ENCODE assay signal across 7 mouse cellular contexts in genomic region chr5:112342463-112343204, GRCm38 (mm10). TPM values are rescaled to one million over a fixed set of nuclear protein-coding genes. Genes with fewer than 3 reads are reported as not detected.
DNase-seq lines count a peak whose midpoint lies in the region; ATAC-seq and TF ChIP-seq lines count a peak whose summit lies in the region.

Srrd (minus strand) TSS chr5:112343040.
Hps4 (plus strand) TSS chr5:112343083.

- peak; percentile 92 for DNase-seq in adrenal gland, postnatal 14 days
- DNase-seq in embryonic facial prominence, embryonic 11.5 days (ENCODE audit: low spot score), result peak; percentile 87
- peak; percentile 97 for DNase-seq in heart, adult 11 months
- DNase-seq in kidney, adult 18-20 months, result peak; percentile 88
- DNase-seq in limb, embryonic 11.5 days (ENCODE audit: low spot score), result peak; percentile 92

- peaks cover 2% of the 10 kb centered on the region for H3K36me3 ChIP-seq in embryonic facial prominence, embryonic 11.5 days (replicated peaks; ENCODE audit: control insufficient read depth, insufficient read depth, low read depth, low read length)
- H3K36me3 ChIP-seq in limb, embryonic 11.5 days (ENCODE audit: control insufficient read depth, insufficient read depth, low read length), result peaks cover 5% of the 10 kb centered on the region
- peaks cover 35% of the 10 kb centered on the region for H3K36me3 ChIP-seq in midbrain, embryonic 13.5 days
- H3K36me3 ChIP-seq in small intestine, adult 2 months (ENCODE audit: control insufficient read depth, insufficient read depth, low read length), result peaks cover 20% of the 10 kb centered on the region

- 2% methylated on average over 57 of the region's 64 CpGs for WGBS in embryonic facial prominence, embryonic 11.5 days
- 2% methylated on average over 64 of the region's 64 CpGs for WGBS in limb, embryonic 11.5 days
- 2% methylated on average over 51 of the region's 64 CpGs for WGBS in midbrain, embryonic 13.5 days
- 1% methylated on average over 64 of the region's 64 CpGs for WGBS in small intestine, adult 2 months

- no peak for TF ChIP-seq CTCF in small intestine, adult 2 months (IDR thresholded peaks at IDR 0.05; ENCODE audit: extremely low read depth, insufficient read length, insufficient replicate concordance, low read depth, low read length)

- no peaks in the 10 kb centered on the region for H3K27me3 ChIP-seq in embryonic facial prominence, embryonic 11.5 days (ENCODE audit: control insufficient read depth, insufficient read depth, low read length)
- H3K27me3 ChIP-seq in limb, embryonic 11.5 days (ENCODE audit: control insufficient read depth, insufficient read depth, low read length), result no peaks in the 10 kb centered on the region
- no peaks in the 10 kb centered on the region for H3K27me3 ChIP-seq in midbrain, embryonic 13.5 days
- no peaks in the 10 kb centered on the region for H3K27me3 ChIP-seq in small intestine, adult 2 months (ENCODE audit: control insufficient read depth, insufficient read depth, low read length)

- no peaks in the 10 kb centered on the region for H3K4me1 ChIP-seq in embryonic facial prominence, embryonic 11.5 days (ENCODE audit: control insufficient read depth, insufficient read depth, low read length)
- peaks cover 7% of the 10 kb centered on the region; the same call in 1 of the 2 replicates for H3K4me1 ChIP-seq in limb, embryonic 11.5 days (ENCODE audit: control insufficient read depth, insufficient read depth, low read length)
- peaks cover 43% of the 10 kb centered on the region for H3K4me1 ChIP-seq in midbrain, embryonic 13.5 days (replicated peaks)
- H3K4me1 ChIP-seq in small intestine, adult 2 months (ENCODE audit: control insufficient read depth, insufficient read depth, insufficient read length, low read length), result peaks cover 23% of the 10 kb centered on the region; the same call in 1 of the 2 replicates

- H3K27ac ChIP-seq in embryonic facial prominence, embryonic 11.5 days (replicated peaks; ENCODE audit: low read depth, low read length), result no peak within 1 kb of the TSS
- H3K27ac ChIP-seq in limb, embryonic 11.5 days (replicated peaks; ENCODE audit: low read depth, low read length), result no peak within 1 kb of the TSS
- H3K27ac ChIP-seq in midbrain, embryonic 13.5 days, result peak within 1 kb of the TSS; percentile 55
- peak within 1 kb of the TSS; percentile 73 for H3K27ac ChIP-seq in small intestine, adult 2 months (ENCODE audit: insufficient read depth, low read depth, low read length)

- 0 out of 2 replicates have a peak, but pooled peaks have one; percentile 46 for TF ChIP-seq POLR2A in small intestine, adult 2 months (IDR thresholded peaks at IDR 0.05; ENCODE audit: low read depth, low read length)

- H3K9ac ChIP-seq in embryonic facial prominence, embryonic 11.5 days (replicated peaks; ENCODE audit: low read length), result peak within 1 kb of the TSS; percentile 77
- H3K9ac ChIP-seq in limb, embryonic 11.5 days (ENCODE audit: low read length), result peak within 1 kb of the TSS; percentile 78
- H3K9ac ChIP-seq in midbrain, embryonic 13.5 days (replicated peaks), result peak within 1 kb of the TSS; percentile 89

- peak within 1 kb of the TSS; percentile 57 for H3K4me2 ChIP-seq in embryonic facial prominence, embryonic 11.5 days (ENCODE audit: low read depth, low read length)
- H3K4me2 ChIP-seq in limb, embryonic 11.5 days (ENCODE audit: low read depth, severe bottlenecking), result peak within 1 kb of the TSS; percentile 77
- H3K4me2 ChIP-seq in midbrain, embryonic 13.5 days (replicated peaks), result peak within 1 kb of the TSS; percentile 84

- H3K9me3 ChIP-seq in embryonic facial prominence, embryonic 11.5 days (replicated peaks; ENCODE audit: control insufficient read depth, low read length), result no peaks in the 10 kb centered on the region
- no peaks in the 10 kb centered on the region for H3K9me3 ChIP-seq in limb, embryonic 11.5 days (ENCODE audit: control insufficient read depth, low read length)
- H3K9me3 ChIP-seq in midbrain, embryonic 13.5 days, result no peaks in the 10 kb centered on the region

- peak within 1 kb of the TSS; percentile 82 for H3K4me3 ChIP-seq in embryonic facial prominence, embryonic 11.5 days (ENCODE audit: low read depth, low read length)
- peak within 1 kb of the TSS; percentile 89 for H3K4me3 ChIP-seq in limb, embryonic 11.5 days (ENCODE audit: low read depth, low read length)
- peak within 1 kb of the TSS; percentile 85 for H3K4me3 ChIP-seq in midbrain, embryonic 13.5 days (replicated peaks)
- peak within 1 kb of the TSS; percentile 97 for H3K4me3 ChIP-seq in small intestine, adult 2 months (ENCODE audit: low read depth, low read length)

- ATAC-seq in embryonic facial prominence, embryonic 11.5 days (replicated peaks; ENCODE audit: insufficient number of reproducible peaks, low FRiP score, low TSS enrichment, low read depth), result no peak
- peak; percentile 55 for ATAC-seq in limb, embryonic 11.5 days (ENCODE audit: insufficient number of reproducible peaks, low FRiP score, low TSS enrichment, low read depth)
- ATAC-seq in midbrain, embryonic 13.5 days, result peak; percentile 69

RNA-seq across cellular contexts. Expression of gene Srrd, which starts in this region (rescaled TPM):
- 23.7 and 41.2 TPM in 2 replicates for total RNA-seq in adrenal gland, postnatal 14 days (2021)
- polyA plus RNA-seq in embryonic facial prominence, embryonic 11.5 days (2014; fragmentation: Nextera tagmentation; extraction: Ambion mirVana), result 45.7 and 52.8 TPM in 2 replicates
- 56.0 and 57.0 TPM in 2 replicates for polyA plus RNA-seq in limb, embryonic 11.5 days (2014; fragmentation: Nextera tagmentation; extraction: Ambion mirVana)
- 50.6 and 53.8 TPM in 2 replicates for polyA plus RNA-seq in midbrain, embryonic 13.5 days (2015; fragmentation: Nextera tagmentation; extraction: Ambion mirVana)
- polyA plus RNA-seq in small intestine, adult 2 months (2012; rRNA removed), result 20.5 and 34.1 TPM in 2 replicates

RNA-seq across cellular contexts. Expression of gene Hps4, which starts in this region (rescaled TPM):
- 27.7 and 40.5 TPM in 2 replicates for total RNA-seq in adrenal gland, postnatal 14 days (2021)
- polyA plus RNA-seq in embryonic facial prominence, embryonic 11.5 days (2014; fragmentation: Nextera tagmentation; extraction: Ambion mirVana), result 28.6 and 35.4 TPM in 2 replicates
- 36.6 and 38.4 TPM in 2 replicates for polyA plus RNA-seq in limb, embryonic 11.5 days (2014; fragmentation: Nextera tagmentation; extraction: Ambion mirVana)
- polyA plus RNA-seq in midbrain, embryonic 13.5 days (2015; fragmentation: Nextera tagmentation; extraction: Ambion mirVana), result 42.6 and 43.5 TPM in 2 replicates
- 22.6 and 66.3 TPM in 2 replicates for polyA plus RNA-seq in small intestine, adult 2 months (2012; rRNA removed)

Comparison
In these comparisons a context has a peak if more than half of its experiments do, and no peak if none do; other contexts are left out.
1. H3K27ac ChIP-seq: peak in midbrain, embryonic 13.5 days (single experiment) and small intestine, adult 2 months (single experiment); none in embryonic facial prominence, embryonic 11.5 days (single experiment) and limb, embryonic 11.5 days (single experiment).
2. Peak in every context shown above with its lines, with median percentiles within 50 percentile points of each other: DNase-seq, H3K4me2 ChIP-seq, H3K4me3 ChIP-seq and H3K9ac ChIP-seq.